Mouse (Mus musculus) T-helper 17 cell (primary cell): Measurements from ENCODE around the gene Atf4.

Source experiments
- in situ Hi-C, 2 experiments: fragments of 300-600 bp; cut with MboI, MseI; formaldehyde crosslinking; loops; 1 replicate in 1 of 2; 2 replicates in 1 of 2; pipeline ENCODE4 v1.15.1; 2025; ENCODE audit warnings: high pct_unique_total_duplicates in 2 of 2

The Atf4 gene

DNA sequence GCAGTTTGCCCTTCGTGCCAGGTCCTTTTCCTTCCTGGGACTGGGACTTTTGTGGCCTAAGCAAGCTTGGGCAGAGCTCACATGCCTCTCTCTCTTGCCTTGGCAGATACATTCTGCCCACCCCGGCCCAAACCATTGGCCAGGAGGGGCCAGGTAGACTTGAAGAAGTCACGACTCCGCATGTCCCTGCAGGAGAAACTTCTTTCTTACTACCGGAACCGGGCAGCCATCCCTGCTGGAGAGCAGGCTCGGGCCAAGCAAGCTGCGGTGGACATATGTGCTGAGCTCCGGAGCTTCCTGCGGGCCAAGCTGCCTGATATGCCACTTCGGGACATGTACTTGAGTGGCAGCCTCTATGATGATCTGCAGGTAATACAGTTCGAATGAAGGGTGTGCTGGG, 6.8 kb upstream of the Atf4 start:
- in situ Hi-C loops: loop anchor here in 1 of 2 experiments (25.0 kb wide), 1 partner anchor 1439 kb away; the partner anchor contains the start of gene Chadl

DNA sequence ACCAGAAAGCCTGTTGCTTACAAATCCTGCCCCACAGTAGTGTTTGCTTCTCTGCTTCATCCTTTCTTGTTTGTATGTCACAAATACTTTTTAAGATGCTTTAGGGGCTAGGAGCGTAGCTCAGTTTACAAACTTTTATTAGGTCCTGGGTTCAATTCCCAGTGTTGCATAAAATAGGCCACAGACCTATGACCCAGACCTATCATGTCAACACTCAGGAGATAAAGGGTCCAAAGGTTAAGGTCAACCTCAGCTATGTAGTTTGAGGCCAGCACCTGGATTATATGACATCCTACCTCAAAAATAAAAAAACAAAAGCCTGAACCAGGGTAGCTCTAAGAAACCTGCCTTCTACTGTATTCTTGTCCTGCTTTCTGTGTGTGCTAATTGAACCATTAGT, 6.4 kb upstream of the Atf4 start:
- in situ Hi-C loops: loop anchor here in 1 of 2 experiments (25.0 kb wide), 1 partner anchor 1439 kb away; the partner anchor contains the start of gene Chadl

DNA sequence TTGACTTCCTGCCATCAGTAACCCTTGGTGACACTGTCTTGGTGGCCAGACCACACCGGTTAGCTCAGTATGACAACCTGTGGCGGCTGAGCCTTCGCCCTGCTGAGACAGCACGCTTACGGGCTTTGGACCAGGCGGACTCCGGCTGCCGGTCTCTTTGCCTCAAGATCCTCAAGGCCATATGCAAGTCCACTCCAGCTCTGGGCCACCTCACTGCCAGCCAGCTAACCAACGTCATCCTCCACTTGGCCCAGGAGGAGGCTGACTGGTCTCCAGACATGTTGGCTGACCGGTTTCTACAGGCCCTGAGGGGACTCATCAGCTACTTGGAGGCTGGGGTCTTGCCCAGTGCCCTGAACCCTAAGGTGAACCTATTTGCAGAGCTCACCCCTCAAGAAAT, 5.3 kb upstream of the Atf4 start:
- in situ Hi-C loops: loop anchor here (10.0 to 25.0 kb wide), 3 partner anchors 1338 to 1555 kb away; partner anchors contain the start of genes Chadl (in 1 of the 2), Ep300 (in 1 of the 2) and Tef (in 1 of the 2)

DNA sequence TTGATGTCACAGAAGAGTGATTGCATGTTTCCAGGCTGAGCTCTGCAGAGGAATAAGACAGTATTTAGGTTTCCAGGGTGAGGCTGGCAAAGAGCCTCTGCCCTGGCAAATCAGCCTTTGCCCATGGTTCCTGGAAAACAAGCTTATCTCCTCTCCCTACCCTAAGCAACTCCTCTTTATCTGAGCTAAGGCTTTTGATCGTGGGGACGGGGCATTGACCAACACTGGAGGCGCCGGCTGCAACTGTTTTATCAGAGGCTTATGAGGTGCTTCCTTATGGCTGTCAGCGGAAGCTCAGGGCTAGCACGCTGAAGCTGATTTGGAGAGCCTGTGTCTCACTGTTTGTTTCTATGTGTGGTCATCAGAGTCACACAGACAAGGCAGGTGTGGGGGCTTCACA, 4.4 kb upstream of the Atf4 start:
- in situ Hi-C loops: loop anchor here (10.0 to 25.0 kb wide), 2 partner anchors 1337 to 1554 kb away; partner anchors contain the start of genes Ep300 (in 1 of the 2) and Tef (in 1 of the 2)

- in situ Hi-C loops: loop anchor here (10.0 to 25.0 kb wide), 2 partner anchors 1334 to 1551 kb away; partner anchors contain the start of genes Ep300 (in 1 of the 2) and Tef (in 1 of the 2)
Measured at GRCm38 (mm10) chr15:80253530-80253929, 1.5 kb upstream of the Atf4 start.

DNA sequence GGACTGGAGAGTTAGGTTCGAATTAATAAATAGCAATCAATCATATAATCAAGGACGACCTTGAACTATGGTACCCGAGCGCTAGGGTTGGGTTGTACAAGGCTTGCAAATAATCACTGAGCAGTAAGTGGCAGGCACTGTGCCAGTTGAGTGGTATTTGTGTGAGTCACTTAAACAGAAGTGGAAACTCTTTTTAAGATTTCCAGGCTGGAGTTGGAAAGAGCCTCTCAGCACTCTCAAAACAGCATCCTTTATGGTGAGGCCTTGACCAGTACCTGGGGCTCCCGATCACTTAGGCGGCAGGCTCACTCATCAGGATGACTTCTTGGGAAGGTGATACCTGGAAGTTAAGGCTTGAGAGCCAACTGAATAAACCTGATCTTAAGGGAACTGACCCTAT, 777 bp upstream of the Atf4 start:
- in situ Hi-C loops: loop anchor here (10.0 to 25.0 kb wide), 2 partner anchors 1333 to 1551 kb away; partner anchors contain the start of genes Ep300 (in 1 of the 2) and Tef (in 1 of the 2)

GRCm38 (mm10) chr15:80255646-80256121, 700 bp downstream of the Atf4 start:
- in situ Hi-C loops: loop anchor here (10.0 to 25.0 kb wide), 2 partner anchors 1332 to 1549 kb away; partner anchors contain the start of genes Ep300 (in 1 of the 2) and Tef (in 1 of the 2)

GRCm38 (mm10) chr15:80256242-80256641, 1.3 kb downstream of the Atf4 start:
- in situ Hi-C loops: loop anchor here (10.0 to 25.0 kb wide), 2 partner anchors 1331 to 1549 kb away; partner anchors contain the start of genes Ep300 (in 1 of the 2) and Tef (in 1 of the 2)

GRCm38 (mm10) chr15:80256656-80257601, 1.9 kb downstream of the Atf4 start:
- in situ Hi-C loops: loop anchor here (10.0 to 25.0 kb wide), 2 partner anchors 1330 to 1548 kb away; partner anchors contain the start of genes Ep300 (in 1 of the 2) and Tef (in 1 of the 2)

DNA sequence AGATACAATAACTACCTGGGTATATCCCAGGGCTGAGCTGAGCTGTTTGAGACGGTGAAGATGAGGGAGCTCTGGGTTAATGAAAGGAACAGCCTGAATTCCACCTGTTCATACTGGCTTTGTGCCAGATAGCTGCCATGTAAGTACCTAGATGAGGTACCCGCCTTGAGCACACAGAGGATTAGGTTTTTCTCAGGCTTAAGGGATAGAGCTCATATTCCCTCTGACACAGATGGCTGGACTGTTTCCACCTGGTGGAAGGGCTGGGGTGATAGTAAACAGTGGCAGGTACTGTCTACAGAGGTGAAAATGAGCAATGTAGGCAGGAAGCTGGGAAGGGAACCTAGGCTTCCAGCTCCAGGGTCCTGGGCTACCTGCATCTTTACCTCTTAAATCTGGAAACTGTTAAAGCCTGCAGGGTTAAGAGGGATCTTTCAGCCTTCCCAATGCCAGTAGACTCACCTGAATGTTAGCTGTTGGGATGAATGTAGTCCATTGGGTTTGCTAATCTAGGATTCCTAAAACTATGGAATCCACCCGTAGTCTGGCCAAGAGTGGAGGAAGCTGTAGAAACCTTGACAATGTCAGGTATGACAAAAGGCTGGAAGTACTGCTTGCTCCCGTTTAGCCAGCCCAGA, 2.7 kb downstream of the Atf4 start:
- in situ Hi-C loops: loop anchor here (10.0 to 25.0 kb wide), 2 partner anchors 1330 to 1547 kb away; partner anchors contain the start of genes Ep300 (in 1 of the 2) and Tef (in 1 of the 2)

DNA sequence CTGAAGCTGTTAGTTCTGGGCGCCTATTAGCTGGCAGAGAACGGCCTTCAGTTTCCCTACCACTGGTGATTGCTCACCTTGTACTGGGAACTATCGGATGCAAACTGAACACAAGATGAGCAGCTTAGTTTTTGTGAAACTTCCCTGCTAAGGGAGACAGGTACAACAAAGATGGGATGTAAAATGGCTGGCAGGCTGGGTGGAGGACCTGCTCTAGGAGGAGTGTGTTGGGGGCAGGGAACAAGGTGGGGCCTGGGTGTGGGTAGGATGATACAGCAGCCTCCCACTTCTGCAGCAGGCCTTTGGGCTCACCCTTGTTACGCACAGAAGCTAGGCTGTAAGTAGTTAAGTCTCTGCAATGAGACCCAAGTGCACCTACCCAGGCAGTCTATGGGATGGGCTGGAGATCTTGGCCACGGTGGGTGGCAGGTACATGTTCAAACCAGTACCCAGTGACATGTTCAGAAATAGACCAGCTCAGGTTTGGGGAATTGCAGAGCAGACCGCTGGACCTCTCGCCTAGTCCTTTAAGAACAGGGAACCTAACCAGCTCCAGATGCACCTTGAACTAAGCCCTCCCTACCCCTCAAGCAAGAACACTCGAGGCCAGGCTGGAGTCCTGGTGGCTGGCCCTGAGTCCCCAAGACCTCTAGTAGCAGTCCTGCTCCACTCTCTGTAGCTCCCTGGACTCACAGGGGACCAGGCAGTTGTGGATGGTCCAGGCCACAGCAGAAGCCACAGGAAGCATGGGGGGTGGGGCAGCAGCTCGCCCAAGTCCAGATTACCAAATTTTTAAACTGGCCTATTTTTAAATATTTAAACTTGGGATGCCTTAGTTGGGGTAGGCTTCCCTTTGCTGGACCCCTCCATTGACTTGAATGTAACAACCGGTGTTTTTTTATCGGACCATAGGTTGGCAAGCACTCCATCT, 3.5 kb downstream of the Atf4 start:
- in situ Hi-C loops: loop anchor here (10.0 to 25.0 kb wide), 2 partner anchors 1329 to 1546 kb away; partner anchors contain the start of genes Ep300 (in 1 of the 2) and Tef (in 1 of the 2)

DNA sequence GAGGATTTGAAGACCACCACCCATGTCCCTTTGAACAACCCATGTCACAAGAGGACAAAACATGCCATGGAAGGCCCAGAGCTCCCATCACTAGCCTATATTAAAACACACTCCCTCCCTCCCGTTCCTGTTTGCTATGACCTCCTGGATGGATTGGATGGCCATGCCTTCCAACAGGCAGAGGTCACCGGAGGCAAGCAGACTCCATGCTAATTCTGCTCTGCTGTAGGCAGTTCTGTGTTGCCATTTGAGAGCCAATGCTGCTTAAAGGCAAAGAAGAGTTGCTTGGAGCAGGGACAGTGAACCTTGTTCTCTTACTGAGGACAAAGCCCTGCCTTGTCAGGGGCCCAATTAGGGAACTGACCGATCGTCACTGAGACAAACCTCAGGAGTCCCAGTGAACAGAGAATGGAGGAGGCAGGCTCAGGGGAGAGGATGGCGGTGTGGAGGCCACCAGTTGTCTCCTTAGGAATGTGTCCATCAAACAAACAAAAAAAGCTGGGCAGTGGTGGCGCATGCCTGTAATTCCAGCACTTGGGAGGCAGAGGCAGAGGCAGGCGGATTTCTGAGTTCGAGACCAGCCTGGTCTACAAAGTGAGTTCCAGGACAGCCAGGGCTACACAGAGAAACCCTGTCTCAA, 4.5 kb downstream of the Atf4 start:
- in situ Hi-C loops: loop anchor here (10.0 to 25.0 kb wide), 3 partner anchors 1328 to 1585 kb away; partner anchors contain the start of genes Ep300 (in 1 of the 2) and Tef (in 1 of the 2)

- in situ Hi-C loops: loop anchor here in 1 of 2 experiments (10.0 to 25.0 kb wide), 2 partner anchors 1327 to 1584 kb away; partner anchors contain the start of gene Ep300
Measured at GRCm38 (mm10) chr15:80260677-80261076, 5.7 kb downstream of the Atf4 start.

GRCm38 (mm10) chr15:80261100-80261499, 6.1 kb downstream of the Atf4 start:
- in situ Hi-C loops: loop anchor here in 1 of 2 experiments (10.0 to 25.0 kb wide), 2 partner anchors 1326 to 1584 kb away; partner anchors contain the start of gene Ep300

DNA sequence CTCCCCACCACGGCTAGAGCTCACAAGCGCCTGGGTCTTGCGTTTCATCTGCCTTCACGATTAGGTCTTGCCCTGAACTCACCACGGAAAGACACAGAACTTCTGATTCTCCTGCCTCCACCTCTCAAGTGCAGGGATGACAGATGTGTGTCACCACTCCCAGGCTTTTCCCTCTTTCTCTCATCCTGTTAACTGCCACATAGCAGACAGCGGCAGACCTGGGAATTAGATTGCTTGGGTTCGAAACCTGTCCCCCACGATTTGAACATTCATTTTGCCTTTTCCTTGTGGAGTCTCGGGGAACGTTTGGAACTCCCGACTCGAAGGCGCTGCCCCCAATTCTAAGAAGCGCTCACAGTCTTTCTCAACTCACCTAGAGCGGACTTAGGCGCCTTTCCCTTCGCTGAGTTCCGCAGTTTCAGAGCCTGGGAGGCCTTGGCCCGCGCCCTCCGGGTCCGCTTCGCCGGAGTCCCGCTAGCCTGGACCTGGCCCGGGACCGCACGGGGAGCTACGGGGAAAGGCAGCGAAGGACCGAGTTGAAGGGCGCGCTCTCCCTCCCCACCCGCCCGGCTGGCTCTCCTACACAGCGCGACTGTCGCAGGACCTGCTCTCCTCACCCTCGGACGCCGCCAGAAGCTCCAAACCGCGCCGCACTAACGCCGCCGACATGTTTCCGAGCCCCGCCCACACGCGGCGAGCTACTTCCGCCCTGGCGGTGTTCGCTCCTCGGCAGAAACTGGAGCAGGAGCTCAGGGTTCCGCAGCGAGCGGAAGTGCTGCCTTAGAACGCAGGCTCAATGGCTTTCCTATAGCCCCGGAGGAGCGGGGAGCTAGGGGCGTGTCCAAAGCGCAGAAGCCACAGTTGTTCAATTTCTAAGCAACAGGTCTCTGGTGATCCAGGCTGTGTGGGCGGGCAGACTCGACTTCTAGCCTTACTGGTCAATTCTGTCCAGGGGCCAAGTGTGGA, 8.9 kb downstream of the Atf4 start, which contains the start of gene Rps19bp1:
TSS of gene Rps19bp1 (minus strand) at position 706 of the 966 bp plus-strand sequence.
- in situ Hi-C loops: loop anchor here in 1 of 2 experiments (10.0 to 25.0 kb wide), 2 partner anchors 1323 to 1581 kb away; partner anchors contain the start of gene Ep300

DNA sequence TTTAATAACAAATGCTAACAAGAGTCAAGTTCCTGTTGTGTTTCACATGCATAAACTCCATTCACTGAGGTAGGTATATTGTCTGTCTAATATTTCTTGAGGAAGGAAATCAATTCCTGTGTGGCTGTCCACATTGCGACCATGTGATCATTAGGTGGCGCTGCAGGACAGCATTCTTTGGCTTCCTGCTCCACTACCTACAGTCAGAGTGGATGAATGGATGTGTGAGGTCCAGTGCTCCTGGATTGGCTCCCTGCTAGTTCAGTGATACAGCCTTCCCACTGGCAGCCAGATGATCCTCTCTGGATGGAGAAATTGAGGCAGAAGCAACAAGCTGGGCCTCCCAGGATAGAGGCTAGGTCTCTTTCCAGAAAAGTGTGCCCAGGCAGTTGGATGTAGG, 11.3 kb downstream of the Atf4 start:
- in situ Hi-C loops: loop anchor here (5.0 to 25.0 kb wide), 3 partner anchors 49 to 1579 kb away; partner anchors contain the start of gene Ep300 (in 1 of the 2)

DNA sequence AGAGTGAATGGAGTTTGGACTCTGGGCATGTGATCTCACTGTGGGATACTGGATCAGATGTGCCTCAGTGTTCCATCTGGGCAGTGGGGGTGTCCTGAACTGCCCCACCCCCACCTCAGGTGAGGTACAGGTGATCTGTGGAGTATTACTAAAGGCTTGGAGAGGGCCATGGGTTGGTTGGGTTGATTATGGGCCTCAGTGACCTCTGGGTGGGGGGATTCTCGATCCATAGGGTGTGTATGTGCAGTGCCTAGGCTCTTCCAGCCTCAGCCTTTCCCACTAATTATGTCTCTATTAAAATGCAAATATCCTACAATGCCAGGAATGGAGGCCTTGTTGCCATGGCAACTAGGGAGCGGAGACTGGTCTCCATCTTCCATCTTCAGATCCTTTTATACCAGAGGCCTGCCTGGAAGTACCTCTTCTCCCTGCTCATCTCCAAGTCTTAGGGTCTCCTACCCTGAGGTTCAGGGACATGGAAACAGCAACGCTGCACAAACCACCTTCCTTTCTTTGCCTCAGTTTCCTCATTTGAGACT, 16.9 kb downstream of the Atf4 start:
- in situ Hi-C loops: loop anchor here in 1 of 2 experiments (25.0 kb wide), 1 partner anchor 1315 kb away; the partner anchor contains the start of gene Ep300
